Mouse (Mus musculus): ENCODE measurements around the gene Tmem121b.

- TF ChIP-seq CTCF (IDR thresholded peaks at IDR 0.05 in 2 of 3, conservative IDR thresholded peaks at IDR 0.05 in 1 of 3; ENCODE audit: control insufficient read depth in 1 of 3, insufficient read depth in 1 of 3, low read depth in 2 of 3, low read length in 3 of 3, poor library complexity in 1 of 3, severe bottlenecking in 1 of 3) = no peak; a peak in 1 of 6 replicates
- TF ChIP-seq POLR2AphosphoS2 (IDR thresholded peaks at IDR 0.05; ENCODE audit: low read length) = no peak
- TF ChIP-seq USF2 (IDR thresholded peaks at IDR 0.05; ENCODE audit: borderline replicate concordance in 1 of 2, insufficient read depth in 1 of 2, low read depth in 1 of 2, low read length in 2 of 2) = no peak
- no peak for TF ChIP-seq E2F4 (IDR thresholded peaks at IDR 0.05; ENCODE audit: borderline replicate concordance, low read depth, low read length)
- no peak for TF ChIP-seq MYC (IDR thresholded peaks at IDR 0.05; ENCODE audit: low read depth, low read length)
- TF ChIP-seq TCF12 (IDR thresholded peaks at IDR 0.05; ENCODE audit: low read depth, low read length) = no peak
- no peak for TF ChIP-seq CHD1 (IDR thresholded peaks at IDR 0.05; ENCODE audit: low read depth, low read length)
- no peak for TF ChIP-seq POLR2A (IDR thresholded peaks at IDR 0.05; ENCODE audit: control insufficient read depth in 1 of 2, insufficient read depth in 1 of 2, low read depth in 1 of 2, low read length in 2 of 2, poor library complexity in 1 of 2)
- no peak for TF ChIP-seq ZC3H11A (IDR thresholded peaks at IDR 0.05; ENCODE audit: low read depth, low read length)
- no peak for TF ChIP-seq ZNF384 (IDR thresholded peaks at IDR 0.05; ENCODE audit: low read depth, low read length)
- no peak for TF ChIP-seq ETS1 (IDR thresholded peaks at IDR 0.05; ENCODE audit: low read depth, low read length)
- TF ChIP-seq ZKSCAN1 (IDR thresholded peaks at IDR 0.05; ENCODE audit: low read depth, low read length) = no peak
These were observed 7.5 kb downstream of the Tmem121b start for GRCm38 (mm10) chr6:120486051-120486510.
